Mouse (Mus musculus): ENCODE data around the gene Borcs6. TPM values are rescaled to one million over a fixed set of nuclear protein-coding genes. Genes with fewer than 3 reads are reported as not detected.
"Not testable (repeated sequence)": the region's sequence is repeated elsewhere in the genome, so short reads cannot be mapped to it uniquely, and the experiment has no call there.

Gene Borcs6
- total RNA-seq, 1 experiment from 2014 or later, result 5.2 TPM

DNA sequence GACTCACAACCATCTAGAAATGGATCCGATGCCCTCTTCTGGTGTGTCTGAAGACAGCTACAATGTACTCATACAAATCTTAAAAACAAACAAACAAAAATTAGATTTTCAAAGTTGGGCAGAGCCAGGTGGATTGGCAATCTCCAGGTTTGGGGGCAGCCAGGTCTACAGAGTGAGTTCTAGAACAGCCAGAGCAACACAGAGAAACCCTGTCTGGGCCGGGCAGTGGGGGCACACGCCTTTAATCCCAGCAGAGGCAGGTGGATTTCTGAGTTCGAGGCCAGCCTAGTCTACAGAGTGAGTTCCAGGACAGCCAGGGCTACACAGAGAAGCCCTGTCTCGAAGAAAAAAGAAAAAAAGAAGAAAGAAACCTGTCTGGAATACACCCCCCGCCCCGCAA lies 34.3 kb downstream of the Borcs6 start:
- ATAC-seq (replicated peaks in 1 of 2; ENCODE audit: insufficient read depth in 1 of 2, low FRiP score in 2 of 2, low TSS enrichment in 1 of 2, low read depth in 1 of 2, poor library complexity in 2 of 2, severe bottlenecking in 2 of 2), result not testable (repeated sequence)

DNA sequence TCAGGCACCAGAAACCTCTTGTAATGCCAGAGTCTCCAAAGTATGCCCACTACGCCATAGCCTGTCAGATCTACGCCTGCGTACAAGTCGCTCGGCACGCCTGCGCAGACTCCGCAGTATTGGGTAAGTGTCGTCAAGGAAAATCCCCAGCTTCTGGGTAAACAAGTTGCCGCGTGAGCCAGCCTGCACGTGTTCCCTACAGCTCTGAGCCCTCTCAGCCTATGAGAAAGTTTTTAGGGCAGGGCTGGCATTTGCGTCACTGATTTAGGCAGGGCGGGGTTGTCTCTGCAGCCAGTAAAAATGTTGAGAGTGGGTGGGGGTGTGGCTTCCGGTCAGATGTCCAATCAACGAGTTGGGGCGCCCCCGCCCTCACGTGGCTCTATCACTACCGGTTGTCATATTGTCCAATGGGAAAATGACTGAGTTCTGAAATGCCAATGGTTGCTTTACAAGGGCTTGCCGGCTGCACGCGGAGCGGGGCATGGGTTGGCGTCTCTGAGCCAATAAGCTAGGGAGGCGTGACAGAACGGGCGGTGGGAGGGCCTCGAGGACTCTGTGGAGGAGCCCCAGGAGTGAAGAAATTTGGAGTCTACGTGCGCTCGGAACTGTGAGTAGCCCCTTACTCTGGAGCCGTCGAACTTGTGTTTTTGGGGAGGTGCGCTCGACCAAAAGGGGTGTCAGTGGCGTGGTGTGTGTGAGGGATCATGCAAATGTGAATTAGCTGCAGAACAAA lies 35.3 kb downstream of the Borcs6 start, which contains the start of gene Per1:
TSS of gene Per1 (plus strand) at position 521 of the 733 bp plus-strand sequence.
- ATAC-seq (replicated peaks in 1 of 2; ENCODE audit: insufficient read depth in 1 of 2, low FRiP score in 2 of 2, low TSS enrichment in 1 of 2, low read depth in 1 of 2, poor library complexity in 2 of 2, severe bottlenecking in 2 of 2), result peak; percentile 62 to 70

DNA sequence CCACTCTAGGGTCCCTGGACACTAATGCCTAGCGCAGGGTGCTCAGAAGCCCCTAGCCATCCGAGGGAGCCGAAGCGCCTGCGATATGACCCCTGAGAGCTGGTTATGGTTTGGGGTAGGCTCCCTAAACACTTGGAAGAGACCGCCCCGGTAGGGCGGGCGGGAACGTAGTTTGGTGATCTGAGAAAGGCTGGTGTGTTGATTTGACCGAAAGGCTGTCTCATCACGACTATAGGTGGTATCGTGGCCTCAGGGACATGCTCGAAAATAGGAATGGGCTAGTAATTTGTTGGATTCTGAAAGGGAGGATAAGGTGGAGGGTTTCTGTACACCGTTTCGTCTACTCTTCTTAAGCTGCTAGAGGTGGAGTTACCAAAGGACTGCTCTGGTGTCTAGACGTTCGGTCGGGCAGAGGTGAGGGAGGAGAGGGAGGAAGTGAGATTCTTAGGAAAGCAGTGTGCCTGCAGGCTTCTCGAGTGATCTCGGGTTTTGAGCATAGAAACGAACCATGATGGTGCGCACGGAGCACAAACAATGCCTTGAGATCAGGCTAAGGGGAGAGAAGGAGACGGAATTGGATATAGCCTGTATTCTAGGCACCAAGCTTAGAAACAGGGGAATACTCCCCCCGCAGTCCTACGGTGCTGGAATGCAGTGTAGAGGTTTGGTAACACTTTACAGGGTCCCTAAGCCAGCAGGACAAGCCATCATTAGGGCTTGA lies 36.2 kb downstream of the Borcs6 start:
- ATAC-seq (replicated peaks in 1 of 2; ENCODE audit: insufficient read depth in 1 of 2, low FRiP score in 2 of 2, low TSS enrichment in 1 of 2, low read depth in 1 of 2, poor library complexity in 2 of 2, severe bottlenecking in 2 of 2), result no peak

DNA sequence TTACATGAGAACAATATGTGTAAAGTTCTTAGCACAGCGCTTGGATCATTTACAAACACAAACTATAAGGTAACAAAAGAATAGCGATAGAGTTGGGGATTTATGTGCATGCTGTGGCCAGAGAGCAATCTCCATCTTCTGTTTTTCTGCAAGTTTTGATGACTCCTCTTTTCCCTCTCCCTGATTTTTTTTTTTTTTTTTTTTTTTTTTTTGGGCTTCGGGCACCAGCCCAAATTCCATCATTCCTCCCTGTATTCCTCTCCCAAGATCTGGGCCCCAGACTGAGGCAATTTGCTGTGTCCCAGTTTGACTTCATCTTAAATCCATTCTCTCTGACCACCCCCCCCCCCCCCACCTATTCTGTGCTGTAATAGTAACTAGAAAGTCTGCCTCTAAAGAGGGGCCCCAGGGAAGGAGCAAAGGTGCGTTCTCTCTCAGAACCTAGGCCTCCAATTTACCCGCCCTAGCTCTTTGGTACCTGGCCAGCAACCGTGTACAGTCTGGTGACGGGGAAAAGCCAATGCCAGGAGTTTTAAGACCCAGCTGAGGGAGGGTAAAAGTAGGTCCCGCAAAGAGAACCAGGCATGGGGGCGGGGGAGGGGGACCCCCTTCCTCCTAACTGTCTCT lies 37.0 kb downstream of the Borcs6 start:
- ATAC-seq (replicated peaks in 1 of 2; ENCODE audit: insufficient read depth in 1 of 2, low FRiP score in 2 of 2, low TSS enrichment in 1 of 2, low read depth in 1 of 2, poor library complexity in 2 of 2, severe bottlenecking in 2 of 2), result no peak

DNA sequence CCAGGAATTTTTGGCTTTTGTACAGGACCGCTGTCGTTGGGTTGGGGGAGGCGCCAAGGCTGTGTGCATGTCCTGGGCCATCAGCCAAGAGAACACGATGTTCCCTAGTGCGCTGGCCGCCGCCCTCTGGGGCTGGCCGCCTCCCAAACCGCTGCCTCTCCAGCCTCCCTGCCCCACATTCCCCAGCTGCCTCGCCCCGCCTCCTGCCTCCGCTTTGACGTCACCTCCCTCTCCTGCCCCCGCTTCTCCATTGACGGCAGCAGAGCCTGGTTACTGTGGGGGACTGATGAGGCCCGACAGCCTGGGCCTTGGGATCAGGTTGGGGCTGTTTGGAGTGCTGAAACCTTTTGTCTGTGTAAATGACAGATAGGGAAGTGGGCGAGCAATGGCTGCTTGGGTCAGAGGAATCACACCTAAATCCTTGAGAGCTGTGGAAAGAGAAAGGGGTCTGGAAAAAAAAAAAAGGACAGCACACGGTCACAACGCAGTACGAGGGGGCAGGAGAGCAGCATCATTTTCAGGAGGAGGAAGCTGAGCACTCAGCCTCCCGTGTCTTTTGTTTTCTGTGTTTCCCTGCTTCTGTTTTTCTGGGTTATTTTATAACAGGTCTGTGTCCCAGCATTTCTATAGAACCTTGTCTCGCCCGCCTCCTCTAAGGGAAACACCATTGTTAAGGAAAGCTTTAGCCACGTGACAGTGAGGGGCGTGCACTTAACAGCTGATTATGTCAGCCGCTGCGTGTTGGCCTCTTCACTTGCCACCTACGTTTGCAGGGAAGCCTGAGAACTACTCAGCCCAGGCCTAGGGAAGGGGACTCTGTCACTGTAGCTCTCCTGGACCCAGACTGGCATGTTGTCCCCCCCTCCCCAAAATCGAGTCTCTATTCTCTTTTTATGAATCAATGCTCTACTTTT lies 37.7 kb downstream of the Borcs6 start:
- peak; percentile 3 to 29 for ATAC-seq (replicated peaks in 1 of 2; ENCODE audit: insufficient read depth in 1 of 2, low FRiP score in 2 of 2, low TSS enrichment in 1 of 2, low read depth in 1 of 2, poor library complexity in 2 of 2, severe bottlenecking in 2 of 2)

DNA sequence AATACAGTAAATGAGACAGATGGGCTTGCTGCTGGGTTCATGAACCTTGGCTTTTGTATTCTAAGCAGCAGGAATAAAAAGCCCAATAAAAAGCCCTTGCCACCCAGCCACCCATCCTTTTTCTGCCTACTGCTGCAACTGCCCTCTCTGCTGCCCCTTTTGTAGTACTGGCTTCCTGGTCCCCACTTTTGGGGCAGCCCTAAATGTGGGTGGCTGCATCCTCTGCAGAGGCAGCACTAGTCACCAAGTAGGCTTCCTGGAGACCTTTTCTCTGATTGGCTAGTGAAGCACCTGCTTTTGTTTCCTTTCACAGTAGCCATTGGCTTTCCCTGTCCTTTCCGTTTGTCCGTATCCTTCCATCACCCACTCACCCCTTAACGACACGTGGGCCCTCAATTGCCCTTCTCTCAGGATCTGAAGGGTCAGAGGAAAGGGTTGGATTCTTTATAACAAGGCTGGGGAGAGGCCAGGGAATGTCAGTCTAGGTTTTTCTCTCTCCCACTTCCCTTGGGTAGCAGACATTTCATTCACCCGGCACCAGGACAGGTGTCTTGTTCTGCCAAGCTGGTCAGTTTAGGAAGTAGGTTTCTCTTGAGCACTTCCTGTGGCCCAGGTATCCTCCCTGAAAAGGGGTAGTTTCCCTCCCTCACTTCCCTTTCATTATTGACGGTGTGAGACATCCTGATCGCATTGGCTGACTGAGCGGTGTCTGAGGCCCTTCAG lies 38.7 kb downstream of the Borcs6 start:
- ATAC-seq (replicated peaks in 1 of 2; ENCODE audit: insufficient read depth in 1 of 2, low FRiP score in 2 of 2, low TSS enrichment in 1 of 2, low read depth in 1 of 2, poor library complexity in 2 of 2, severe bottlenecking in 2 of 2), result no peak

DNA sequence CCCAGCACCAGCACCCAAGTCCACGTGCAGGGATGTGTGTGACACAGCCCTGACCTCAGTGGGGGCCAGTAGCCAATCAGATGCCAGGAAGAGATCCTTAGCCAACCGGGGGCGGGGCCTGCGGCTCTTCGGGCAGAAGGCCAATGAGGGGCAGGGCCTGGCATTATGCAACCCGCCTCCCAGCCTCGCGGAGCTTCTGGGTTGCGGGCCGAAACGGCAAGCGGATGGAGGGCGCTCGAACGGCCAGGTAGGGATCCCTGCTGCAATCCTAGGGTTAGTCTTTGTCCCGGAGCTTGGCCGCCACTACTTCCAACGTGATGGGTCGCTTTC lies 39.2 kb downstream of the Borcs6 start:
- peak; percentile 43 to 50 for ATAC-seq (replicated peaks in 1 of 2; ENCODE audit: insufficient read depth in 1 of 2, low FRiP score in 2 of 2, low TSS enrichment in 1 of 2, low read depth in 1 of 2, poor library complexity in 2 of 2, severe bottlenecking in 2 of 2)

DNA sequence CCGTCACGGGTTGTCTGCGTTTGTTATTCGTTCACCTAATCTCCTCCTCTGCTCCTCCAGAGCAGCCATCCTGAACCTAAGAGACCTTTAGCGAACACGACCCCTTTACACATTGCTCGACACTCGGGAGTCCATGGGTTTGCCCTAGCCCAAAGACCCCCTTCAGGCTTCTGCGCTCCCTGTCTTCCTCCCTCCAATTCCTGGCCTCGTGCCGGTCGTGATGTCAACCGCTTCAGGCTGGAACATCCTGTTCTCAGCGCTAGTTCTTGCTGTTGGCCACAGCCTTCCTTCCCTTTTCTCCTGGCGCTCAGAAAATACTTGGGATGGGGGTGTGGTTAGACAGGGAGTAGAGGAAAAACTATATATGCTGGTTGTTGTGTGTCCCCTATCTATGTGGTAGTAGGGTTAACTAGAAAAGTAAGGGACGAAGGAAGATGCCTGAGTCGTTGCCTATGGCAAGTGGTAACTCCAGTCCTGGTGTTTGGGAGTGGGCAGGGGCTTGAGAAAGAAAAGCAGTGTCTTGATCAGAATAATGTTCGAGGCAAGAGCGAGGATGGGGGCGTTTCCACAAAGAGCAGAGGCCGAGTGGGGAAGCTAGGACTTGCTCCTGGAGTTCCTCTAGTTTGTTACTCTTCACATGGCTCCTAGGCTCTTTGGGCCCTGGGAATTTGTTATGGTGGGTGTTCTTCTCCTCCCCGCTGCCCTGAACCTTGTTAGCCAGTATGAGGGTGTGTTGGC lies 39.8 kb downstream of the Borcs6 start:
- no peak for ATAC-seq (replicated peaks in 1 of 2; ENCODE audit: insufficient read depth in 1 of 2, low FRiP score in 2 of 2, low TSS enrichment in 1 of 2, low read depth in 1 of 2, poor library complexity in 2 of 2, severe bottlenecking in 2 of 2)

DNA sequence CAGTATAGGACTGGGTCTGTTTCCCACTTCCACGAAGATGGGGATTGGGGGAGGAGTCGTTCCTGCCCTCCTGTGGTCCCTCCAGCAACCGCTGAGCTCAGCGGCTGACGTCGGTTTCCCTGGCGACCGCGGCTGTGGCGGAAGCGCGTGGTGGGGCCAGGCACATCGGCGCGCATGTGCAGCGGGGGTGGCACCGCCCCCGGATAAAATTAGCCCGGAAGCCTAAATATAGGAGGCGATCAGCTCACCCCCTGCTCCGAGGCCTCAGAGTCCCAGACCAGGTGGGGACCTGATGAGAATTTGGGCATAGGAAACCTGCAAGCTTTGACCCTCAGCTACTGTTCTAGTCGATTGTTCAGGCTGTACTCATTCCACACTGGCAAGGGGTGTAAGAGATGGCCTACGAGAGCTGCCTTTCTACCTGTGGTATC lies 40.4 kb downstream of the Borcs6 start:
- peak; percentile 24 to 25; a peak in 3 of 4 replicates for ATAC-seq (replicated peaks in 1 of 2; ENCODE audit: insufficient read depth in 1 of 2, low FRiP score in 2 of 2, low TSS enrichment in 1 of 2, low read depth in 1 of 2, poor library complexity in 2 of 2, severe bottlenecking in 2 of 2)

DNA sequence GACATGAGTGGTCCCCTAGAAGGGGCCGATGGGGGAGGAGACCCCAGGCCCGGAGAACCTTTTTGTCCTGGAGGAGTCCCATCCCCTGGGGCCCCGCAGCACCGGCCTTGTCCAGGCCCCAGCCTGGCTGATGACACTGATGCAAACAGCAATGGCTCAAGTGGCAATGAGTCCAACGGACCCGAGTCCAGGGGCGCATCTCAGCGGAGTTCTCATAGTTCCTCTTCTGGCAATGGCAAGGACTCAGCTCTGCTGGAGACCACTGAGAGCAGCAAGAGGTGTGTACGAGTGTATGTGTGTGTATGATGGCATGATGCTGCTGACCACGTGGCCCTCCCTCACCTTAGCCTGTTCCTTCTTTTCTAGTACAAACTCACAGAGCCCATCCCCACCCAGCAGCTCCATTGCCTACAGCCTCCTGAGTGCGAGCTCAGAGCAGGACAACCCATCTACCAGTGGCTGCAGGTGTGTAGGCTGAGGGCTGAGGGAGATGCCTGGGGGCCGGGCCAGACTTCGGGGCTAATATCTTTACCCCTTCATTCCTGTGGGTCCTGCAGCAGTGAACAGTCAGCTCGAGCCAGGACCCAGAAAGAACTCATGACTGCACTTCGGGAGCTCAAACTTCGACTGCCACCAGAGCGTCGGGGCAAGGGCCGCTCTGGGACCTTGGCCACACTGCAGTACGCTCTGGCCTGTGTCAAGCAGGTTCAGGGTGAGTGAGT lies 41.3 kb downstream of the Borcs6 start:
- ATAC-seq (replicated peaks in 1 of 2; ENCODE audit: insufficient read depth in 1 of 2, low FRiP score in 2 of 2, low TSS enrichment in 1 of 2, low read depth in 1 of 2, poor library complexity in 2 of 2, severe bottlenecking in 2 of 2), result no peak

DNA sequence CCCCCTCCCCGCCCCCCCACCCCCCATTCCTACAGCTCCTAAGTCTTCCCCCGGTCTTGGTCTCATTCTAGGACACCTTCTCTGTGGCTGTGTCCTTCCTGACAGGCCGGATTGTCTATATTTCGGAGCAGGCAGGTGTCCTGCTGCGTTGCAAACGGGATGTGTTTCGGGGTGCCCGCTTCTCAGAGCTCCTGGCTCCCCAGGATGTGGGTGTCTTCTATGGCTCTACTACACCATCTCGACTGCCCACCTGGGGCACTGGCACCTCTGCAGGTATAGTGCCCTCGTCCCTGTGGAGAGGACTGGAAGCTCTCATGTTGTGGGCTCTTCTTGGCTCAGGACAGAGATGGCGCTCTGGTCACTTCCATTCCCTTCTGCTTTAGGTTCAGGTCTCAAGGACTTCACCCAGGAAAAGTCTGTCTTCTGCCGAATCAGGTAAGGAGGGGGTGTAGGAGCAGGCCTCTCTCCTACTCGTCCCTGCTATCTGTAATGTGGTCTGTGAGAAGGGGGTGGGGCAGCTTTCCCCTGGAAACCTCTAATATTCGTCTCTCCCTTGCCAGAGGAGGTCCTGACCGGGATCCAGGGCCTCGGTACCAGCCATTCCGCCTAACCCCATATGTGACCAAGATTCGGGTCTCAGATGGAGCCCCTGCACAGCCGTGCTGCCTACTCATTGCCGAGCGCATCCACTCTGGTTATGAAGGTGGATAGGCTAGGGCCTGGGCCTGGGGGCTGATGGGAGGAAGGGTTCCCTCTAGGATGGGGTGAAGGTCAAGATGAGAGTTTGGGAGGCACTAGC lies 42.3 kb downstream of the Borcs6 start:
- no peak for ATAC-seq (replicated peaks in 1 of 2; ENCODE audit: insufficient read depth in 1 of 2, low FRiP score in 2 of 2, low TSS enrichment in 1 of 2, low read depth in 1 of 2, poor library complexity in 2 of 2, severe bottlenecking in 2 of 2)

DNA sequence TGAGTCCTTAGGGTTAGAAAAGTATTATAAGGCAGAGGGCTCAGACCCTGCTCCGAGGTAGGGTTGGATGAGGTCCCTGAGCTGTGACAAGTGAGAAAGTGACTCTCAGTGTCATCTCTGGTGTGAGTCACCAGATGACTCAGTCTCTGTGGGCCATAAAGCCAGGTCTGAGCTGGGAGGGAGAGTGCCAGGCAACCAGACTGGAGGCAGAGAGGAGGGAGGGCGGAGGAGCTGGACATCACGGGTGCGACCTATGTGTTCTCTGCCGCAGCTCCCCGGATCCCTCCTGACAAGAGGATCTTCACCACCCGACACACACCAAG lies 42.8 kb downstream of the Borcs6 start:
- ATAC-seq (replicated peaks in 1 of 2; ENCODE audit: insufficient read depth in 1 of 2, low FRiP score in 2 of 2, low TSS enrichment in 1 of 2, low read depth in 1 of 2, poor library complexity in 2 of 2, severe bottlenecking in 2 of 2), result no peak

DNA sequence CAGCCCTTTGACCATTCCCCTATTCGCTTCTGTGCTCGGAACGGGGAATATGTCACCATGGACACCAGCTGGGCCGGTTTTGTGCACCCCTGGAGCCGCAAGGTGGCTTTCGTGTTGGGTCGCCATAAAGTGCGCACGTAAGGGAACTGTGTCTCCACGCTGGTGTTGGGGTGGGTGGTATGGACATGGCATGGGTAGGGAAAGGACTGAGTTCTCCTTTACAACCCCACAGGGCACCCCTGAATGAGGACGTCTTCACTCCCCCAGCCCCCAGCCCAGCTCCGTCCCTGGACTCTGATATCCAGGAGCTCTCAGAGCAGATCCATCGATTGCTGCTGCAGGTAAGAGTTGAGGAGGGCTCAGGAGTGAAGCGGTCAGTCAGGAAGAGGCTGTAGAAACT lies 43.6 kb downstream of the Borcs6 start:
- ATAC-seq (replicated peaks in 1 of 2; ENCODE audit: insufficient read depth in 1 of 2, low FRiP score in 2 of 2, low TSS enrichment in 1 of 2, low read depth in 1 of 2, poor library complexity in 2 of 2, severe bottlenecking in 2 of 2), result no peak

DNA sequence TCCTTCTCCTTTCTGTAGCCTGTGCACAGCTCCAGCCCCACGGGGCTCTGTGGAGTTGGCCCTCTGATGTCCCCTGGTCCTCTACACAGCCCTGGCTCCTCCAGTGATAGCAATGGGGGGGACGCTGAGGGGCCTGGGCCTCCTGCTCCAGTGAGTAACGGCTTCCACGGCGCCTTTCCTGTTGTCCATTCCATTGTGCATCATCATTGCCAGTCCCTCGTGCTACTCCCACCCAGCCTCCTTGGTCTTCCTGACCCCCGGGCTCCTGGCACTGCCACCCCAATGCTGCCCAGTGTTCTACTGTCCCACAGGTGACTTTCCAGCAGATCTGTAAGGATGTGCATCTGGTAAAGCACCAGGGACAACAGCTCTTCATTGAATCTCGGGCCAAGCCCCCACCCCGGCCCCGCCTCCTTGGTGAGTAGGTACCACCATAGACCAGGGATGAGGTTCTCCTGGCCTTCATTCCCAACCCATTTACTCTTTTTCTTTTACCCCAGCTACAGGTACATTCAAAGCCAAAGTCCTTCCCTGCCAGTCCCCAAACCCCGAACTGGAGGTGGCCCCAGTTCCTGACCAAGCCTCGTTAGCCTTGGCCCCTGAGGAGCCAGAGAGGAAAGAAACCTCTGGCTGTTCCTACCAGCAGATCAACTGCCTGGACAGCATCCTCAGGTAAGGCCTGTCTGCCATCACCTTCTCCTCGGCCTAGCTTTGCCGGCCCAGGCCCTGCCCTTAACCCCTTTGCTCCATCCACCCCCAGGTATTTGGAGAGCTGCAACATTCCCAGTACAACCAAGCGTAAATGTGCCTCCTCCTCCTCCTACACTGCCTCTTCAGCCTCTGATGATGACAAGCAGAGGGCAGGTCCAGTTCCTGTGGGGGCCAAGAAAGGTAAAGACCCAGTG lies 44.3 kb downstream of the Borcs6 start:
- ATAC-seq (replicated peaks in 1 of 2; ENCODE audit: insufficient read depth in 1 of 2, low FRiP score in 2 of 2, low TSS enrichment in 1 of 2, low read depth in 1 of 2, poor library complexity in 2 of 2, severe bottlenecking in 2 of 2), result no peak

All from hematopoietic stem cell, adult 5-6 weeks (primary cell).